Mouse (Mus musculus): Measurements from ENCODE around the gene Dcun1d5.
"Not testable (repeated sequence)": the region's sequence is repeated elsewhere in the genome, so short reads cannot be mapped to it uniquely, and the experiment has no call there.

Gene Dcun1d5

DNA sequence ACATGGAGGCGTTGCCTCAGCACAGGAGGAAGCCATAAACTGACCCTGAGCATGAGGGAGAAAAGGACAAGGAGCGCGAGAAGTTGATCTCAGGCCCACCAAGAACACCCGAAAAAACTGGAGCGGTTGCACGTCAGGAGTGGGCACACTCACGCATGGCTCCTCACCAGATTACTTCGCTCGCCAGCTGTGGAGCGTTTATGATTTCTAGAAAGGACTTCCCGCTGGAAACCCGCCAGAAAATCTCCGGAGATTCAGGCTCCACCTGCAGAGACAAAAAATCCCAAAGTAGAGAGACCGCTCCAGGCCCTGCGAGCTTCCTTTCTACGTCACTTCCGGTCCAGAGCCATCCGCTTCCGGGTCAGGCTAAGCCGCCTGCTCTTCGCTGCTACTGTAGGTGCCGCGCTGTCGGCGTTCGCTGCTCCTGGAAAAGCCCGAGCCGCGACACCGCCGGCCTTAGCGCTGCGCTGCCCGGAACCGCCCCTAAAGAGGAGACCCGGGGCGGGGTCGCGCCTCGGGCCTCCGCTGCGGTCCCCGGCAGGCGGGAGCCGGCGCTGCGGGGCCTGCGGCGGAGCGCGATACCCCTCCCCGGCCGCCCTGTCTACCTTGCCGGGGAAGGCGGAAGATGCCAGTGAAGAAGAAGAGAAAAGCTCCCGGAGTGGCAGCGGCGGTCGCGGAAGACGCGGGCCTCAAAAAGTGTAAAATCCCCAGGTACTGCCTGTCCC lies at the start of gene Dcun1d5, which contains the start of gene Dync2h1:
Dcun1d5 (plus strand) TSS at position 349 of the 725 bp plus-strand sequence.
Dync2h1 (minus strand) TSS at position 275 of the 725 bp plus-strand sequence.
- peak; percentile 92 for DNase-seq

DNA sequence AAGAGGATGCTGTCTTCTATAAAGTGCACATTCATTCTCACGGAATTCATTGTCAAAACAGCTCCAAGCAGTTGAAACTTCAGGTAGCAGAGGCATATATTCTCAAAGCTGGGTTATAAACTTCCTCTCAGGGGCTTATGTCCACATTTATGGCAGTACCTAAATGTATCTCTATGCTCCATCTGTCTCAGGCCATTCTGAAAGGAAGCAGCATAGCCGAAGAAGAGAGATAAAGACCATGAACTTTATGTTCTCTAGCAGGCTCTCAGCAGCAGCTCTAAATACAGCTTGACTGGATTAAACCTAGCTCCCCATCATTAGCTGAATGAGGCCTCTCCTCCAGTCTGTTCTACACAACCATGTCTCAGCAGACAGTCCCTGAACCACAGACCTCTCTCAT lies 29.9 kb upstream of the Dcun1d5 start:
- no peak for DNase-seq

DNA sequence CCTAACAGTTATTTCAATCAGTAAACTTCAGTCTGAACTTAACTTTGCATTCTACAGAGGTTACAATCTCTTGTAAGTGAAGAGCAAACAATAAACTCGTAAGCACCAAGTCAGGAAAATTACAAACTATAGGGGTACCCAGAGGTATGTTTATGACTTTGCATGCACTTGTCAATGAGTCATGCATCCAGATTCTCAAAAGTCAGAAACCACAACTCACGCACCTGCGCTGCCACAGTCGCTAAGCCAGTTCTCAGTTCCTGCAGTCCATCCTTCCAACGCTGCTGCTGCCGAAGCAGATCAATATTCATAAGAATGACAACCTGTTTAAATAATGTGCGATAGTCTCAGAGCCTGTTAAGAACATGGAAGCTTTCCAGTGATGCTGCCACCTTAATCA lies 25.7 kb upstream of the Dcun1d5 start:
- no peak for DNase-seq

DNA sequence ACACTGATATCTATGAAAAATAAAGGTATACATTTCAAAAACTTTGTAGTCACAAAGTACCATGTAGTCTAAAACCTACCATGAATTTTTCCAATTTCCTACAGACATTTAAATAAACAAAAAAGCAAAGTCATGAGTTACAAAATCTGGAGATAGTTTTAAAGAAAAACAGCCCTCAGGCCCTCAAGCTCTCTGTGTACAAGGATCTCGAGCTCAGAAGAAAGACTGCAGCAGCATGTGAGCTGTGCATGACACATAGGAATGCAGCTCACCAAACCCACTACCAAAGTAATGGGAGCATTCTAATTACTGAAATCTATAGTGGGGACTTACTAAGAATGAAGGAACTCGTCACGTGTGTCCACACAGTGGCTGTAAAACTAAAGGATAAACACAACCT lies 24.6 kb upstream of the Dcun1d5 start:
- no peak for DNase-seq

DNA sequence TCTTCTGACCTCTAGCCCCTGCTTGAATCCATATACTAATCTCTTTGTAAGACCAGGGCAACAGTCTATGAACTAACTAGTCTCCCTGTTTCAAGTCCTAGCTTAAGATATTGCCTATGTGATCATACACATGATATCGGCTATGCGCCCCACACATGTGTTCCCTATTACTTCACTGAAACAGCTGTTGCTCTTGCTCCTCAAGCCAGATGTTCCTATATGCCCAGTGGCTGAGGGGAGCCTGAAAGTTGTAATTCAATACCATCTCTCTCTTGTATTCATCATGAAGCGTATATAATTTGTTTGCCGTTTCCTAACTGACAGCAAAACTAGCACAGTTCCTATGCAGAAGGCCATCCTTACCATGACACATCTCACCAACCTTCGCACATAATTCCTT lies 23.6 kb upstream of the Dcun1d5 start:
- DNase-seq, result no peak

DNA sequence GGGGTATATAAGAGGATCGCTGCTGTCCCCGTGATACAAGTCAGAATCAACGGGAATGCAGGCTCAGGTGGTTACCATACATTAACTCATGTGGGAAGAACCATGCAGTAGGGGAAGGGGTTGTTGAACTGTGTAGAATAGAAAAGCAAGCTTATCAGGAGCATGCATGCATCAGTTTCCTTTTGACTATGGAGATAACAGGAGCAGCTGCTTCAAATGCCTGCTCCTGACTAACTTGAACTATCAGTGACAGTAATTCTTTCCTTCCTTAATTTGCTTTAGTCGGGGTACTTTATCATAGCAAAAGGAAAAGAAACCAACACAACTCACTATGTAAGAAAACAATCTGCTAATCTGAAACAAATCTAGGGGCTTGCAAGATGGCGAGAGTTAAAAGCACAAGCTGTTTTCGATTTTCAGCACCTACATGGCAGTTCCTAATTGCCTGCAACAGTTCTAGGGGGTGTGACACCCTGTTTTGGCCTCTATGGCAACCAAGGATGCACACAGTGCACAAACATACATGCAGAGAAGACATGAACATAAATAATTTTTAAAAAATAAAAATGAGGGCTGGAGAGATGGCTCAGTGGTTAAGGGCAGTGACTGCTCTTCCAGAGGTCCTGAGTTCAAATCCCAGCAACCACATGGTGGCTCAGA lies 16.9 kb upstream of the Dcun1d5 start:
- no peak for DNase-seq

DNA sequence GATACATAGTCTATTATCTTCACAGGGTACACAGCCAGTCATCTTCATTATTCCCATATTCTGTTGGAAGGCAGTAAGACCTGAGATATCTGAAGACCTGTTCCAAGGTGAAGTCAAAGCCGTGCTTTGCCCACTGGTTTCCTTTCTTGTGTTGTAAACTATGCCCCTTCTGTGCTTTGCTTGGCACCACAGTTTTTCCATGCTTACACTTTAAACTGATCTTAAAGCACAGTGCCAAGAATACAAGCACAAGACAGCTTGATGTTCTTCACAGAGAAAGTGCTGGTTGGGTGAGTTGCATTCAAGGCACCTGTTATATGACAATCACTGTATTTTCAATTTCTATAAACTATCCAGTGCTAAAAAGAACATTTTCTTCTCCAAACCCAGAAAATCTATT lies 10.6 kb upstream of the Dcun1d5 start:
- DNase-seq, result no peak

DNA sequence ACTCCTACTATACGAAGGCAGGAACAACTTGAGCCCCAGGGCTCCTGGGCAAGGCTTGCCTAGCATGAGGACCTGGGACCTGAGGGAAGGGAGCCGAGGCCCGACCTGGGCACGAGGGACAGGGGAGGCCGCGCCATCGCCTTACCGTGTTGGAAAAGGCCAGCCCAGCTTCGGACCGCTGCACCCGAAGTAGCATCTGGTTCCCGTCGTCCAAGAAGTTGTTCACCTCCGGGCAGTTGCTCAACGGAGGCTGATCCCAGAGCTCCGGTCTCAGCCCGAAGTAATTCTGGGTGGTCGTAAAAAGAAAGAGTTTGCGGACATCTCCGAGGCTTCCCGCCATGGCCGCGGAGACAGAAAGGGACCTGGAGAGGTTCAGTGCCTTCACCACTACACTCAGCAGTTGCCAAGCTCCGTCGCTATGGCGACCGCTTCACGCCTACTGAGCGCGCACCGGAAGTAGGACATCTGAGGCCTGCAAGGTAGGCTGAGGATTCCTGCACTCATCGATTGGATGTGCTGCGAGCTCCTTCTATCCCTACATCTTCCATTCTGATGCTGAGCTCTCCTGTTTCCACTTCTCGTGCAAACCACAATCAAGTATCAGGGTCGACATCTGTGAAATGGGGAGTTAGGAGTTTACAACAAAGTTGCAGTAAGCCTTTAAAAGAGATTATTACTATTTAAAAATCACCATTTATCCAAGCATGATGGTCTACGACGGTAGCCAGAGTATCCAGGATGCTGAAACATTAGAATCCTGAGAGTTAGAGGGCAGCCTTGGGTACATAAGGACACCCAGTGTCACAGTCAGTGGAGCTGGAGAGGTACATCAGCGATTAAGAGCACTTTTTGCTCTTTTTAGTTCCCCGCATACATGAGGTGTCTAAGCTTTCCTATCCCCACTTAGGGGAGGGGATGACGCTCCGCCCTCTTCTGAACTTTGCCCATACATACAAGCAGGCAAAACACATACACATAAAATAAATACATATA lies 7.4 kb upstream of the Dcun1d5 start:
- DNase-seq, result peak; percentile 91

DNA sequence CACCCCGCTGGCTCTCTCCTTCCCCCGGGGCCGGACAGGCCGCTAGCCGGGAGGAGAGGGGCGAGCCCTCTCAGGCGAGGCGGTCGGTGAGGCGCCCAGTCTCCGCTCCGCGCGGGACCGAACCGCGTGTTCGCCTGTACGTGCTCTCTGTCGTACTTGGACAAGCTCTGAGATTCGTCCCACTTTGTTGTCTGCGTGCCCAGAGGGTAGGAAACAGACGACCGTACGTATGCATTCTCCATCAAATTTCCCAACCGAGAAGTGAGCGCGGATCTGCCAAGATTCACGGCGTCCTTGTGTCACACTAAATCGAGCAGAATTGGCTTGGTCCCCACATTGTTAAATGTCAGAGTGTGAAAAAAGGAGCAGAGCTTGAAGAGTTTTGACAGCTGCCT lies 574 bp downstream of the Dcun1d5 start:
- DNase-seq, result no peak

DNA sequence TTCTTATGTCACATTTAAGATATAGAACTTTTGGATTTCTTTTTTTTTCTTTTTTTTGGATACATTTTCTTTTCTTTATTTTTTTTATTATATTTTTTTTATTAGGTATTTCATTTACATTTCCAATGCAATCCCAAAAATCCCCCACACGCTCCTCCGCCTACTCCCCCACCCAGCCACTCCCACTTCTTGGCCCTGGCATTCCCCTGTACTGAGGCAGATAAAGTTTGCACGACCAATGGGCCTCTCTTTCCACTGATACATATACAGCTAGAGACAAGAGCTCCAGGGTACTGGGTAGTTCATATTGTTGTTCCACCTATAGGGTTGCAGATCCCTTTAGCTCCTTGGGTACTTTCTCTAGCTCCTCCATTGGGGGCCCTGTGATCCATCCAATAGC lies 6.4 kb downstream of the Dcun1d5 start:
- DNase-seq, result not testable (repeated sequence)

DNA sequence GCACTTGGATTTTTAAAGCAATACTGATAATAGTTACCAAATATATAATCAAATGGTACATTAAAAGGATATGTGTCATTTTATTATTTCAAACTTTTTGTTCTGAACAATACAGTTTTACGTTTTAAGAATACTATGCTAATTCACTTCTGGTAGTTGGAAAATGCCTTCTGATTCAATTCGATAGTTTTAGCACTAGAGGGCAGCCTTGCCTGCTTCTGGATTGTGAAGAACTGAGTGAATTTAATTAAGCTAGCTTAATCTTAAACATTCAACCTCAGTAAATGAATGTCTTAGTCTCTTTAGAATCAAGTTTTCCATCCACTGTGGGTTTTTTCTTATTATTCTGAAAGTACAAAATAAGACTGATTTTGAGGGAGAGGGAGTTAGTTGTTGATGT lies 31.9 kb downstream of the Dcun1d5 start:
- peak; percentile 31 for DNase-seq

DNA sequence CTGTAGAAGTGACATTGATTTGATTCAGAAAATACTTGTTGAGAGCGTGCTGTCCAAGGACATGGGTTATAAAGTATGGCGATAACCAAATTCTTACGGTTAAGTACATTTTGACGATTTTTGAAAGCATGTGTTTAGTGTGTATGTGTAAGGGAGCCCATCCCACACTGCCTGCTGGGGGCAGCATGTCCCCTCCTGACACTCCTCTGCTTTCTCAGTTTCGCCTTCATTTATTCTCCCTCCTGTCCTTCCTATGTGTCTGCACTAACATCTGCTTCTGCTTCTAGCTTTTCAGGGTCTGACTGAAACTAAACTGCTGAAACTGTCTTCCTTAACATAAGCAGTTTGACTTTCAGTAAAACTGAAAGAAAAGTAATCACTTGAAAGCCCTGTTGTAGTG lies 36.7 kb downstream of the Dcun1d5 start:
- peak; percentile 38 for DNase-seq

DNA sequence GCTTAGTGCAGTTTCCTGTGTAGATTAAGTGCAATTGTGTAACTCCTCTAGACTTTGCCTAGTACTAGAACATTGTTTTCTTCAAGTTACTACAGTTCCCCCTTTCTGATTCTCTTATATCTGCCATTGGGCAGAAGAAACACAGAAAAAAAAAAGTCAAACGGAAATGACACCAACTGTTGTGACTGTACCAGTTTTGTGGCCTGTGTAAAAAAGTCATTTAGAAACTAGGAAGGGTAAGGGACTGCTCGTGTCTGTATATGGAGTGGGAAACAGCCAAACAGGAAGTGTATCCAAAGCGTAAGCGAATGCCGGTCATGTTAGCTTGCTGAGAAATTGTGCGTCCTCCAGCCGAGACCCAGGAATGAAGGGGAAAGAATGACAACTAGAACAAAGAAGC lies 37.1 kb downstream of the Dcun1d5 start:
- no peak for DNase-seq

DNA sequence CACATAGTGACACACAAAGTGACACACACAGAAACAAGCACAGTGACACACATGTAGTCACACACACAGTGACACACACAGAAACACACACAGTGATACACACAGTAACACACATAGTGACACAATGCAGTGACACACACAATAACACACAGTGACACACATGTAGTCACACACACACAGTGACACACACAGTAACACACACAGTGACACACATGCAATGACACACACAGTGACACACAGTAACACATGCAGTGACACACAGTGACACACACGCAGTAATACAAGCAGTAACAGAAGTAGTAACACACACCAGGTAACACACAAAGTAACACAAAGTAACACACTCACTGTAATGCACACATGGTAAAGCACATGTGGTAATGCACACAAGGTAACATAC lies 54.3 kb downstream of the Dcun1d5 start:
- no peak for DNase-seq

DNA sequence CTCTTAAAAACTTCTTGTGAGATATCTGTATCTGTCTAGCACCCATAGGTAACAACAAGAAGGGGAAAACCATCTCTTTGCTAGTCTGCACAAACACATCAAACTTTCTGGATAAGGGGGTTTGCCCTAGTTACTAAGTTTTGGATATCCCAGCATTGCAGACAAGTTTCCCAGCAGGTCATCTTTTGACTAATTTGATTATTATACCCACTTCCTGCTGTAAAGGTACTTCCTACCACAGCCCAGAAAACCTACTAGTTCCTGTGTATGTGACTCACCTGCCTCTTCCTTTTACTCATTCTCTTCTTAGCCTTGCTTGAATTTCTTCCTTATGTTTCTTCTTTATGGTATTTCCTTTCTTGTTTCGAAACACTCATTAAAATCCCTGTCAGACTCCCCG lies 55.6 kb downstream of the Dcun1d5 start:
- no peak for DNase-seq

DNA sequence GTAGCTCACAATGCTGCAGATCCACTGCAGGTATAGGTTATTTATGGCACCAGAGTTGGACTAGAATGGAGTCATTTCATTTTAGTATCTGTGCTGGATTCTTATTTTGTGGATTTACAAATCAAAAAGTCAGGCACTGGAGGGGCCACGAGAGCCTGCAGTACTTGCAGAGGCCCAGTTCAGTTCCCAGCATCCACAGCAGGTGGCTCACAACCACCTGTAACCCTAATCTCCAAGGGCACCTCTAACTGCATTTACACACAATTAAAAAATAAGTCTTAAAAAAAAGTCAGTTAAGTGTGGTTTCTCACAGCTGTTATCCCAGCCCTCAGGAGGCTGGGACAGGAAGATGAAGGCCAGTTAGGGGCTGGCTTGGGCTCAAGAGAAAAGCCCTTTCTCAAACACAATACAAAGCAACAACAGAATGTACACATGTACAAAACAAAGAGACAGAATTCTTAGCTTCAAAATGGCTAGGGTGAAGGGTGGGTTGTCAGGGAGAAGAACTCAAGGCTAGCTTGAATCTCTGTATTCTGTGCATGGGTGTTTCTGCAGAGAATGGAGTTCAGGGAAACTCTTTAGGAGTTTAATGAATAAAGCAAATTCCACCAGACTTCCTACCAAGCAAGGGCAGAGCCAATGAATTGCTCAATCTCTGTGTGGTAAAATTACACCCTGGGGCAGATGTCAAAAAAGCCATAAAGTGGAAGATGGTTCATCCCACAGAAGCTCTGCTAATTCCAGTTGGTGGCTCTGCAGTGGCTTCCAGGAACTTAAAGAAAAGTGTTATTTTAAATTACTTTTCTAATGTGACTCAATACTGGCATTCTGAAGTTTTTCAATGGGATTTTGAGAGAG lies 68.7 kb downstream of the Dcun1d5 start:
- peak; percentile 55 for DNase-seq

Measured in thymus, postnatal 4 days (tissue).